Mouse (Mus musculus): ENCODE results near the gene Tmigd3. TPM values are rescaled to one million over a fixed set of nuclear protein-coding genes. Genes with fewer than 3 reads are reported as not detected.

Gene Tmigd3
- polyA plus RNA-seq, 1 experiment from 2014 or later = 0.32 TPM

DNA sequence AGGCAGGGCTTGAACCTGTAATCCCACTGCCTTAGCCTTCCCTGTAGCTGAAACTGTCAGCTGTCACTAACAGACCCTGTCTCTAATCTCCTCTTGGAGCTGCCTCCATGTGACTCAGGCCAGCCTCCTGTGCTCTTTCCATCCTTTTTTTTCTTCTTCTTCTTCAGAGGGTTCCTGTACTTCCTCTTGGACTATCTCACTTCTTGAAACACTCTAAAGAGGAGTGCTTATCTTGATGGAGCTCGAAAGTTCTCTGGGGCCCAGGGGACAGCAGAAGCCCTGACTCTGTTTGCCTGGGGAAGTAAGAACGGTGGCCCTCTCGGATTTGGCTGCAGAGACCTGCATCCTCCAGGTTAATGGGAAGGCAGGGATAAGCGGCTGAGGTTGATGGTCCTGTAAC, 33.5 kb downstream of the Tmigd3 start:
- H3K36me3 ChIP-seq (ENCODE audit: control insufficient read depth, insufficient read depth) = no peaks in the 10 kb centered on the region
- H3K4me2 ChIP-seq (ENCODE audit: low read depth, low read length) = no peak overlapping the region
- H3K4me3 ChIP-seq (ENCODE audit: low read length) = no peak overlapping the region
- WGBS = 39% methylated on average over 4 of the region's 4 CpGs
- H3K4me1 ChIP-seq (ENCODE audit: control insufficient read depth, insufficient read depth, low read length) = peaks cover 9% of the 10 kb centered on the region; the same call in 1 of the 2 replicates
- H3K9ac ChIP-seq (ENCODE audit: low read length) = no peak overlapping the region
- H3K9me3 ChIP-seq (replicated peaks; ENCODE audit: control insufficient read depth, low read length) = no peaks in the 10 kb centered on the region
- H3K27ac ChIP-seq (ENCODE audit: low read length) = no peak overlapping the region
- H3K27me3 ChIP-seq (ENCODE audit: control insufficient read depth, insufficient read depth, low read length) = no peaks in the 10 kb centered on the region
- no peak for ATAC-seq (replicated peaks; ENCODE audit: extremely low read depth, insufficient read depth, low FRiP score)

DNA sequence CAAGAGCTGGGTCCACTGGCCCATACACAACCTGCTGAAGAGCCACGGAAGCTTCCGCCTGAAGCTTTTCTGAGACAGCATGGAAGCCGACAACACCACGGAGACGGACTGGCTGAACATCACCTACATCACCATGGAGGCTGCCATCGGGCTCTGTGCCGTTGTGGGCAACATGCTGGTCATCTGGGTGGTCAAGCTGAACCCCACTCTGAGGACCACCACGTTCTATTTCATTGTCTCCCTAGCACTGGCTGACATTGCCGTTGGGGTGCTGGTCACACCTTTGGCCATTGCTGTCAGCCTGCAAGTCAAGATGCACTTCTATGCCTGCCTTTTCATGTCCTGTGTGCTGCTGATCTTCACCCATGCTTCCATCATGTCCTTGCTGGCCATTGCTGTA, 34.0 kb downstream of the Tmigd3 start:
- H3K9ac ChIP-seq (ENCODE audit: low read length) = no peak overlapping the region
- ATAC-seq (replicated peaks; ENCODE audit: extremely low read depth, insufficient read depth, low FRiP score) = no peak
- no peak overlapping the region for H3K4me2 ChIP-seq (ENCODE audit: low read depth, low read length)
- WGBS = 92% methylated on average over 9 of the region's 9 CpGs
- no peaks in the 10 kb centered on the region for H3K36me3 ChIP-seq (ENCODE audit: control insufficient read depth, insufficient read depth)
- no peak overlapping the region for H3K27ac ChIP-seq (ENCODE audit: low read length)
- H3K4me1 ChIP-seq (ENCODE audit: control insufficient read depth, insufficient read depth, low read length) = peaks cover 5% of the 10 kb centered on the region; the same call in 1 of the 2 replicates
- no peak overlapping the region for H3K4me3 ChIP-seq (ENCODE audit: low read length)
- H3K27me3 ChIP-seq (ENCODE audit: control insufficient read depth, insufficient read depth, low read length) = no peaks in the 10 kb centered on the region
- H3K9me3 ChIP-seq (replicated peaks; ENCODE audit: control insufficient read depth, low read length) = no peaks in the 10 kb centered on the region

DNA sequence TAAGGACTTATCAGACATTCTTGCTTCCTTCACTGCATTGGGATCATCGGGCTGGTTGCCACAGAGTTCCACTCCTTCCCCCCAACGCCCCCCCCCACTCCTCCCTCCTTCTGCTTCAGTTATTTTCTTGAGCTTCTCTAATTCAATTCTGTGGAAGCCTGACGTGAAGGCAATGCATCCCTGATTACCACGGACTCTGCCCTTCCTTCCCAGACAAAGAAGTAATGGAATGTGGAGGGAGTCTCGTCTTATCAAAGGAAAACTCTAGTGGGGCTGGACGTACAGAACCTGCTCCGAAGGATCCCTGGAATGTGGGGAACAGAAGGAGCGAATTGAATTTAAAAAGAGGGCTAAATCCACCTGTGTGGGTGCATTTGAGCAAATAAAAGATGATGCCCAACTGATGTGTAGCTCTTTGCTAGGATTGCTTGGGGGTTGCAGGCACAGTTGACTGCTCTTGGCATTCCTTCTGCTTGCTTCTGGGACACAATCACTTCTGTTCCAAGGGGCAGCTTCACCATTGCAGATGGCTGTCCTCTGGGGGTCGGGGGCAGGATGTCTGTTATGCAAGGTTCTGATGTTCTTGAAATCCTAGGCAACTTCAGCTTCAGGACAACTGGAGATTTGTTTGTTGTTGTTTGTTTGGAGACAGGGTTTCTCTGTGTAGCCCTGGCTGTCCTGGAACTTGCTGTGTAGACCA, 37.4 kb downstream of the Tmigd3 start:
- WGBS = 22% methylated on average over 9 of the region's 9 CpGs
- Histone ChIP-seq H3K9me3 (replicated peaks; ENCODE audit: control insufficient read depth, low read length) (no peaks in the 10 kb centered on the region), H3K36me3 (ENCODE audit: control insufficient read depth, insufficient read depth) (no peaks in the 10 kb centered on the region), H3K27me3 (ENCODE audit: control insufficient read depth, insufficient read depth, low read length) (no peaks in the 10 kb centered on the region), H3K9ac (ENCODE audit: low read length) (no peak overlapping the region), H3K4me1 (ENCODE audit: control insufficient read depth, insufficient read depth, low read length) (peaks cover 5% of the 10 kb centered on the region; the same call in 1 of the 2 replicates), H3K27ac (ENCODE audit: low read length) (no peak overlapping the region), H3K4me2 (ENCODE audit: low read depth, low read length) (no peak overlapping the region), H3K4me3 (ENCODE audit: low read length) (no peak overlapping the region)
- ATAC-seq (replicated peaks; ENCODE audit: extremely low read depth, insufficient read depth, low FRiP score) = no peak

DNA sequence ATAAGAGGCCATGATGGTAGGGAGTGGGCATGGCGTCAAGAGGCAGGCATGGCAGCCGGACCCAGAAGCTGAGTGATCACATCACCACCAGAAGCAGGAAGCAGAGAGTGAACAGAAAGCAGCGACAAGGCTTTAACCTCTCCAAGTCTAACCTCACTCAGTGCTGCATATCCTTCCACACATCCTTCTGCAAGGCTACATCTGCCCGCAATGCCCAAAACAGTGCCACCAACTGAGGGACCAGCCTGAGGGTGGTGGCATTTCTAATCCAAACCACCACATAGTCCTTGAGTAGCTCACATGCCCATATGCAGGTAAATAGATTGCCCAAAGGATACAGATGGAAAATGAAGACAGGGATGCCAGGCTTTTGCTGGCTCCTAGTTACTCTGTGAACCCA, 38.3 kb downstream of the Tmigd3 start:
- H3K27ac ChIP-seq (ENCODE audit: low read length) = no peak overlapping the region
- ATAC-seq (replicated peaks; ENCODE audit: extremely low read depth, insufficient read depth, low FRiP score) = no peak
- no peaks in the 10 kb centered on the region for H3K9me3 ChIP-seq (replicated peaks; ENCODE audit: control insufficient read depth, low read length)
- H3K27me3 ChIP-seq (ENCODE audit: control insufficient read depth, insufficient read depth, low read length) = no peaks in the 10 kb centered on the region
- H3K4me1 ChIP-seq (ENCODE audit: control insufficient read depth, insufficient read depth, low read length) = peaks cover 11% of the 10 kb centered on the region
- H3K4me2 ChIP-seq (ENCODE audit: low read depth, low read length) = no peak overlapping the region
- no peak overlapping the region for H3K9ac ChIP-seq (ENCODE audit: low read length)
- H3K4me3 ChIP-seq (ENCODE audit: low read length) = no peak overlapping the region
- H3K36me3 ChIP-seq (ENCODE audit: control insufficient read depth, insufficient read depth) = no peaks in the 10 kb centered on the region
- WGBS = 87% methylated on average over 4 of the region's 4 CpGs

DNA sequence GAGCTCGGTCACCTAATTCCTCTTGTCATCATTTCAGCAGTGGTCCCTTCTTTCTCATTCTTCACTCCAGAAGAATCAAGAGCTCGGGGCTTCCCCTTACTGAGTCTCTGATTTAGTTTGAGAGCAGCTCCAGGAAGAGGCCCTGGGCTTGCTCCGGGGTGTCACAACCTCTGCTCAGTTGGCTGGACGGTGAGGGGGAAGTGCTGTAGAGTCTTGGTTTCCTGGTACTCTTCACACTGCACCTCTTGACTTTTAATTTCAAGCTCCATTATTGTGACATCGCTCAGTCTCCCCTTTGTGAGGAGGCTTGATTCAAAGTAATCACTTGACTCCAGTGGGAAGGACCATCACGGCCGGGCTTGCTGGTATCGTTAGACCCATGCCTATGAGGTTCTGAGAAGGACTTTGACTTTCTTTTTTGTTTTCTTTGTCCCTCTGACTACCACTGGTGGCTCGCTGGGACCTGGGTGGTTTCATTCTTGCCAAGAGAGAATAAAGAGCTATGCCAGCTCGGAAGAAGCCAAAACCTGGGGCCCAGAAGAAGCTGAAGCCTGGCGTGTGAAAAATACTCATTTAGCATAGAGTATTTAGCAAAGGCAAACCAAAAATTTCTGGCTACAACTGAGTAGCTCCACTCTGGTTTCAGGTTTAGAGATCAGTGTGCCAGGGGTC, 40.0 kb downstream of the Tmigd3 start:
- 67% methylated on average over 11 of the region's 11 CpGs for WGBS
- no peak for ATAC-seq (replicated peaks; ENCODE audit: extremely low read depth, insufficient read depth, low FRiP score)
- peaks cover 20% of the 10 kb centered on the region for H3K4me1 ChIP-seq (ENCODE audit: control insufficient read depth, insufficient read depth, low read length)

DNA sequence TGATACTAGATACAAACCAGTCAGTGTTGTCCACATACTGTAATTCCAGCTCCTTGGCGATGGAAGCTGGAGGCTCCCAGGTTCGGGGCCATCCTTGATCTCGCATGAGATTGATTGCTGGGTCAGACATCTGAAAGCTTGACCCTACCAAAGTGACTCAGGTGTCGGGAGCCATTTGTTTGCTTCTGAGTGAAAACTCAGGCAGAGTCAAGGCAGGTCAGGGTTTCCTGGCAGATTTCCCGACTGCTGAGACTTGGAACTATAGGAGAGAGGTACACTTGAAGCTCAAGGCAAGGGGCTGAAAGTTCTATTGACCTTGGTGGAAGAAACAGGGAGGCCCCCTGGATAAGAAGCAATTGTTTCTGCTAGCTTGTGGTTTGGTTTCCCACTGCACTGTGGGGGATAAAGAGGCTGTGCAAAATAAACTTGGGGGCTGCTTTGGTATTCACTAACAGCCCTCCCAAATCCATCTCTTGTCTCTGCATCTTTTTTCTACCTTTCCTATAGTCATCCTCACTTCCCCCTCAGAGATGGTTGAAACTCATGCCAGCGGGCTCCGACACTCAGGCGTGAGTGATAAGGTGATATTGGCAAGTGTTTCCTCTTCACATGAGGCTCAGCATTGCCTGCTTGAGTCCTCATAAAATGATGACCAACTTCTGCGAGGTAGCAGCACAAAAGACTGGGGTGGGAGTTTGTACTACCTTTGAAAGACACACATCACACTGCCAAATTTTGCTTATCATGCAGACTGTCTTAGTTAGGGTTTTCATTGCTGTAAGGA, 41.6 kb downstream of the Tmigd3 start:
- H3K9me3 ChIP-seq (replicated peaks; ENCODE audit: control insufficient read depth, low read length) = no peaks in the 10 kb centered on the region
- H3K4me2 ChIP-seq (ENCODE audit: low read depth, low read length) = no peak overlapping the region
- no peaks in the 10 kb centered on the region for H3K27me3 ChIP-seq (ENCODE audit: control insufficient read depth, insufficient read depth, low read length)
- no peak for ATAC-seq (replicated peaks; ENCODE audit: extremely low read depth, insufficient read depth, low FRiP score)
- H3K4me3 ChIP-seq (ENCODE audit: low read length) = no peak overlapping the region
- H3K36me3 ChIP-seq (ENCODE audit: control insufficient read depth, insufficient read depth) = no peaks in the 10 kb centered on the region
- no peak overlapping the region for H3K27ac ChIP-seq (ENCODE audit: low read length)
- H3K9ac ChIP-seq (ENCODE audit: low read length) = no peak overlapping the region
- peaks cover 20% of the 10 kb centered on the region for H3K4me1 ChIP-seq (ENCODE audit: control insufficient read depth, insufficient read depth, low read length)
- WGBS = 54% methylated on average over 9 of the region's 9 CpGs

More for the DNA sequence above, 40.0 kb downstream of the Tmigd3 start:
- Histone ChIP-seq H3K4me3 (ENCODE audit: low read length) (no peak overlapping the region), H3K9me3 (replicated peaks; ENCODE audit: control insufficient read depth, low read length) (no peaks in the 10 kb centered on the region), H3K27me3 (ENCODE audit: control insufficient read depth, insufficient read depth, low read length) (no peaks in the 10 kb centered on the region), H3K9ac (ENCODE audit: low read length) (no peak overlapping the region), H3K4me2 (ENCODE audit: low read depth, low read length) (no peak overlapping the region), H3K27ac (ENCODE audit: low read length) (no peak overlapping the region), H3K36me3 (ENCODE audit: control insufficient read depth, insufficient read depth) (no peaks in the 10 kb centered on the region)

DNA sequence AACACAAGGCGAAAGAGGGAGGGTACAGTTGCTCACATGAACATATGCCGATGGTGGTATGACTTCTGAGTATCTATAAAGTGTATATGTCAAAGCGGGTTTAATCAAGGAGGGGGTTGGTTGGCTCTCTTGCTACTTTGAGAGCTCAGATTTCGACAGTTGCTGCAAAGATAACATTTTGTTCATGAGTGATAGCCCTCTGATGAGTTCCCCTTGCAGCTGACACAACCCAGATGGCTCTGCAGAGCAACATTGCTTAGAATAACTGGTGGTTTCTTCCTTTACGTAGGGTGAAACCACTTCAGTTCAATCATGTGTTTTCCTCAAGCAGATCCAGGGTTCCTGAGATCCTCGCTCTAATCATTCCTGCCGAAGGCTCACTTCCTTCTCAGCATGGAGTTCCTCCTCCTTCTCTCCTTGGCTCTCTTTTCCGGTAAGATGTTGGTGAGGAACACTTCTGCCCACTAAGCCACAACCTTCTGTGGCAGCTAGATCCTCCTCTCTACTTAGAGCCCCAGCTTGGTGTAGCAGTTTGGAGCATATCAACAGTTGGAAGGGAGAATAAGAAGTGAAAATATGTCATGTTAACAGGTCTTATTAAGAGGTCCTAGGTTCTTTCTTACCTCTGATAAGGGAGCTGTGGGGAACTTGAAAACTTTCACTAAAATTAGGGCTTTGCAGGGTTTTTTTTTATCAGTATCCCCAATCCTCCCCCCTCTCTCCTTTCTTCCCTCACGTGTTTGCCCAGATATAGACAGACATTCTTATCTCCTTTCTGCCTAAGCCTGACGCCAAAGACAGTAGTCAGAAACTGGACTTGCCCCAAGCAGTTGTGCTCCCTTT, 43.4 kb downstream of the Tmigd3 start:
- H3K27me3 ChIP-seq (ENCODE audit: control insufficient read depth, insufficient read depth, low read length) = no peaks in the 10 kb centered on the region
- peak overlapping the region; percentile 50 for H3K27ac ChIP-seq (ENCODE audit: low read length)
- H3K9me3 ChIP-seq (replicated peaks; ENCODE audit: control insufficient read depth, low read length) = no peaks in the 10 kb centered on the region
- no peak overlapping the region for H3K4me3 ChIP-seq (ENCODE audit: low read length)
- peaks cover 24% of the 10 kb centered on the region for H3K4me1 ChIP-seq (ENCODE audit: control insufficient read depth, insufficient read depth, low read length)
- peak; percentile 64; the same call in 1 of the 2 replicates for ATAC-seq (replicated peaks; ENCODE audit: extremely low read depth, insufficient read depth, low FRiP score)
- H3K4me2 ChIP-seq (ENCODE audit: low read depth, low read length) = peak overlapping the region; percentile 41; the same call in 1 of the 2 replicates
- WGBS = 12% methylated on average over 10 of the region's 10 CpGs
- H3K9ac ChIP-seq (ENCODE audit: low read length) = no peak overlapping the region
- H3K36me3 ChIP-seq (ENCODE audit: control insufficient read depth, insufficient read depth) = no peaks in the 10 kb centered on the region

DNA sequence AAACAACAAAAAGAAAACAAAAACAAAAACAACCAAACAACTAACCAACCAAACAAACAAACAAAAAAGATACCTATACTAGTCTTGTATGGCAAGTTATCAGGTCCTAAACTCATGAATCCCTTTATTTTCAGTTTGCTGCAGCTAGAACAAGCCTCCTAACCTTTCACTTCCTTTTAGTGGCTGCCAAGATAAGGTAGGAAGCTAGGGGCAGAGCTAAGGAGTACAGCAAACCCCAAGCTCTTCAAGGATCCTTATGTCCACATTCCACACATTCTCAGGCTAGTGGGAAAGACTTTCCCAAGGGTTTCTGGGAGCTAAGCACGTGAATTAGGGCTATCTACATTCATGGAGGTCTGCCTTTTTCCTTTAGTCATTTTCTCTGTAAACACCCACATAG, 44.6 kb downstream of the Tmigd3 start:
- H3K9me3 ChIP-seq (replicated peaks; ENCODE audit: control insufficient read depth, low read length) = no peaks in the 10 kb centered on the region
- H3K9ac ChIP-seq (ENCODE audit: low read length) = no peak overlapping the region
- H3K27ac ChIP-seq (ENCODE audit: low read length) = no peak overlapping the region
- H3K4me2 ChIP-seq (ENCODE audit: low read depth, low read length) = no peak overlapping the region
- whole genome bisulfite sequencing = 31% methylated on average over 1 of the region's 1 CpGs
- no peak for ATAC-seq (replicated peaks; ENCODE audit: extremely low read depth, insufficient read depth, low FRiP score)
- no peak overlapping the region for H3K4me3 ChIP-seq (ENCODE audit: low read length)
- no peaks in the 10 kb centered on the region for H3K27me3 ChIP-seq (ENCODE audit: control insufficient read depth, insufficient read depth, low read length)
- peaks cover 24% of the 10 kb centered on the region for H3K4me1 ChIP-seq (ENCODE audit: control insufficient read depth, insufficient read depth, low read length)
- H3K36me3 ChIP-seq (ENCODE audit: control insufficient read depth, insufficient read depth) = no peaks in the 10 kb centered on the region
